Mouse (Mus musculus): ENCODE measurements at regions not wholly inside any gene's neighbourhood (a gene's known extent, or its start where the extent isn't known, plus 50 kb on each side); places are given as distances from the start of the nearest gene placed in this dataset.
"Not testable (repeated sequence)": the region's sequence is repeated elsewhere in the genome, so short reads cannot be mapped to it uniquely, and the experiment has no call there.

DNA sequence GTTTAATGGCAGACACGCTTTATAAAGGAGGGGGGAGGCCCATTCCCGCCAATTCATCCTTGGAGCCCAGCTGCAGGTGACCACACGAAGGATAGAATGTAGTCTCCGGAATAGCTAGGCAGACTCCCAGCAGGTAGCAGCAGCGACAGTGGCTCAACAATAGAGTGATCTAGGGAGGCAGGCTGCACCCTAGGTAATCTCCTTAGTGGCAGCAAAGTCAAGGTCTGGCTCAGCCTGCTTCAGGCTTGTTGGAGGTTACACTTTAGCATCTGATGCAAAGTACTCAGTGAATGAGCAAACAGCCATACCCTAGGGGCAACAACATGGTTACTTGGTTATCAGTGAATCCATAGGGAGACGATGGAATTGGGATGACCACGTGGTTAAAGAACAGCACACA, 131.7 kb upstream of the Ttc29 start:
- H3K4me3 ChIP-seq (ENCODE audit: low read depth, low read length); H3K36me3 ChIP-seq (ENCODE audit: control insufficient read depth, insufficient read depth, low read length); H3K9ac ChIP-seq (ENCODE audit: low read depth, low read length); H3K27ac ChIP-seq (ENCODE audit: low read depth, low read length); H3K9me3 ChIP-seq (replicated peaks; ENCODE audit: control insufficient read depth, low read length); H3K4me2 ChIP-seq; H3K4me1 ChIP-seq (ENCODE audit: control insufficient read depth, insufficient read depth, low read length); H3K27me3 ChIP-seq (ENCODE audit: control insufficient read depth, insufficient read depth, low read length); ATAC-seq (replicated peaks; ENCODE audit: insufficient number of reproducible peaks, low FRiP score, low TSS enrichment): not testable (repeated sequence)
- WGBS (ENCODE audit: insufficient replicate concordance): 58% methylated on average over 7 of the region's 7 CpGs

DNA sequence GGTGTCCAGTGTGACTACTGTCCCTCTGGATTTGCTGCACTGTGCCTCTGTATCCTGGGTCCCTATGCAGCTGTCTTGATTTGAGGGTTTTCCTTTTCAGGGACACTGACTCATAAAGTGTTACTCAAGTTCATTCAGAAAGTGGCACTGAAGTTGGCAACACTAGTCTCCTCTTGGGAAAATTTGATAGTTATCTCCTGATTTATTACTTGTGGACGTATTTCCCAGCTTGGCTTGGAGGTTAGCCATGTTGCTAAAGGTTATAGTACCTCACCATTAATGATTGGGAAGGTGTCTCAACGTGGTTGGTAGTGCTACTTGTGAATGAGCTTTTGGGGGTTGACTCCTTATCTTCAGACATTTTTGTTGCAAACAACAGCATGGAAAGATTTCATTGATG, 130.1 kb upstream of the Ttc29 start:
- Histone ChIP-seq H3K9ac (ENCODE audit: low read depth, low read length) (no peak overlapping the region), H3K9me3 (replicated peaks; ENCODE audit: control insufficient read depth, low read length) (no peaks in the 10 kb centered on the region), H3K4me2 (no peak overlapping the region), H3K27me3 (ENCODE audit: control insufficient read depth, insufficient read depth, low read length) (no peaks in the 10 kb centered on the region), H3K4me3 (ENCODE audit: low read depth, low read length) (no peak overlapping the region), H3K36me3 (ENCODE audit: control insufficient read depth, insufficient read depth, low read length) (no peaks in the 10 kb centered on the region), H3K27ac (ENCODE audit: low read depth, low read length) (no peak overlapping the region), H3K4me1 (ENCODE audit: control insufficient read depth, insufficient read depth, low read length) (no peaks in the 10 kb centered on the region)
- no peak for ATAC-seq (replicated peaks; ENCODE audit: insufficient number of reproducible peaks, low FRiP score, low TSS enrichment)
- 74% methylated on average over 2 of the region's 2 CpGs for WGBS (ENCODE audit: insufficient replicate concordance)

DNA sequence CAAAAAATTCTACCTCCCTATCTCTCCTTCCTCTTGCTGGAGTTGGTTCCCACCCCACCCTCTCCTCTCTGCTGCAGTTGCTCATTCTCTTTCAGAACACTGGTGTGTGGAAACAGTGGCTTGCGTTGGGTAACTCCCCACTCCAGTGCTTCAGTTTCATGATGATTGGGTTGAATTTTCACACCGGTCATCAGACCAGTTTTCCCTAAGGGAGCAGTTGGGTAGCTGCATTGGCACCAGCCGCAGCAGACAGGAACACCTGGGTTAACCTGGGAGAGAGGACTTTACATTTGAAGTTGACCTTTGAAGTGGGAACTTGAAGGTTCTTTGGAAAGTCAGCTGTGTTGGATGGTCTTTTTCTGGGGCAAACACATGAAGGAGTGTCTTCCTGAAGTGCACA, 126.7 kb upstream of the Ttc29 start:
- no peak overlapping the region for H3K27ac ChIP-seq (ENCODE audit: low read depth, low read length)
- H3K9ac ChIP-seq (ENCODE audit: low read depth, low read length): no peak overlapping the region
- no peaks in the 10 kb centered on the region for H3K9me3 ChIP-seq (replicated peaks; ENCODE audit: control insufficient read depth, low read length)
- no peak overlapping the region for H3K4me3 ChIP-seq (ENCODE audit: low read depth, low read length)
- no peaks in the 10 kb centered on the region for H3K36me3 ChIP-seq (ENCODE audit: control insufficient read depth, insufficient read depth, low read length)
- H3K27me3 ChIP-seq (ENCODE audit: control insufficient read depth, insufficient read depth, low read length): no peaks in the 10 kb centered on the region
- no peak for ATAC-seq (replicated peaks; ENCODE audit: insufficient number of reproducible peaks, low FRiP score, low TSS enrichment)
- H3K4me2 ChIP-seq: no peak overlapping the region
- H3K4me1 ChIP-seq (ENCODE audit: control insufficient read depth, insufficient read depth, low read length): 0 out of 2 replicates have a peak, but pooled peaks cover 3% of the 10 kb centered on the region
- WGBS (ENCODE audit: insufficient replicate concordance): 89% methylated on average over 3 of the region's 3 CpGs

DNA sequence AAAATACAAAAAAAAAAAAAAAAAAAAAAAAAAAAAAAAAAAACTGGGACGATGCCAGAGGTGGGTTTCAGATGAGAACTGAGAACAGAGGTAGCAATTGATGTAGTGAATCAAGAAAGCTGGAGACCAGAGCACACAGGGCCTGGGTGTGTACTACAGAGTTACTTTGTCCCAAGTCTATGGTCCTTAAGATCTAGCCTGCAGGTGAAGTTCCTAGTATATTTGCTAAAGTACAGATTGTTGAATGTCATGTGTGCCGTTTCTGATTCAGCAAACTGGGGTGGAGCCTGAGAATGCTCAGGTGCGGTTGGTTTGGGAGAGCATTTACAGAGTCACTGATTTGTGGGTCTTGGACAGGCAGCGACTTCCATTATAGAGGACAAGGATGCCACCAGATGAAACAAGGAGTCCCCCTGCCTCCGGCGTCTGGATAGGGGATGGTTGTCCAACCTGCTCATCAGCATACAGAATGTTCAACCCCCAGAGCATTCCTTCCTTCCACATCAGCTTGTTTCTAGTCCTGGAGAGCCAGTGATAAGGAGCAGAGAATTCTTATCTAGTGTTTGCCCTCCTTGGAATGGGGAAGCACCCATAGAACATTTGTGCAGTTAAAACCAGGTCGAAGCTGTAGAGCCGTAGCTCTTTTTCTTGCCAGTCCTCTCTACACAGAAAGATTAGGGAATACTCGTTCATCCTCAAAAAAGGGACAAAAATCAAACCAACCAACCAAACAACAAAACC, 122.5 kb upstream of the Ttc29 start:
- no peak for ATAC-seq (replicated peaks; ENCODE audit: insufficient number of reproducible peaks, low FRiP score, low TSS enrichment)
- 62% methylated on average over 9 of the region's 9 CpGs for WGBS (ENCODE audit: insufficient replicate concordance)

DNA sequence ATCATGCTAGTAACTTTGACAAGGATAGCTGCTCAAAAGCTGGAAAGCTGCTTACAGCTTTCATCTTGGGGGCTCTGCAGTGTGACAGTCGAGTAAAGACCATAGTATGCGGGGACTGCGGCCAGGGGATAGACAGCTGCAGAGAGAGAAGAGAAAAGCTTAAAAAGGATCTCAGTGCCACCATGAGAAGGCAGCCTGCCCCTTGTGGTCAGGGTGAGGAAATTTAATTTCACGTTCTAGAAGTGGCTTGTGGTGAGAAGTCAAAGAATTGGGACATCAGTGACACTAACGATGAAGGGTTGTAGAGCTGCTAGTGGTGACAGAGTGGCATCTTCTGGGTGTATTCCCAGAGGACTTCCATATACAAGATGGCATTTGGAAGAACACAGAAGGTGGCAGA, 116.7 kb upstream of the Ttc29 start:
- Histone ChIP-seq H3K9ac (ENCODE audit: low read depth, low read length) (no peak overlapping the region), H3K4me1 (ENCODE audit: control insufficient read depth, insufficient read depth, low read length) (no peaks in the 10 kb centered on the region), H3K4me2 (no peak overlapping the region), H3K27me3 (ENCODE audit: control insufficient read depth, insufficient read depth, low read length) (no peaks in the 10 kb centered on the region), H3K4me3 (ENCODE audit: low read depth, low read length) (no peak overlapping the region), H3K27ac (ENCODE audit: low read depth, low read length) (no peak overlapping the region), H3K9me3 (replicated peaks; ENCODE audit: control insufficient read depth, low read length) (no peaks in the 10 kb centered on the region), H3K36me3 (ENCODE audit: control insufficient read depth, insufficient read depth, low read length) (no peaks in the 10 kb centered on the region)
- WGBS (ENCODE audit: insufficient replicate concordance): 55% methylated on average over 5 of the region's 5 CpGs
- ATAC-seq (replicated peaks; ENCODE audit: insufficient number of reproducible peaks, low FRiP score, low TSS enrichment): no peak

More for the DNA sequence above, 122.5 kb upstream of the Ttc29 start:
- Histone ChIP-seq H3K9ac (ENCODE audit: low read depth, low read length) (no peak overlapping the region), H3K9me3 (replicated peaks; ENCODE audit: control insufficient read depth, low read length) (no peaks in the 10 kb centered on the region), H3K4me2 (no peak overlapping the region), H3K4me3 (ENCODE audit: low read depth, low read length) (no peak overlapping the region), H3K27me3 (ENCODE audit: control insufficient read depth, insufficient read depth, low read length) (no peaks in the 10 kb centered on the region), H3K36me3 (ENCODE audit: control insufficient read depth, insufficient read depth, low read length) (no peaks in the 10 kb centered on the region), H3K4me1 (ENCODE audit: control insufficient read depth, insufficient read depth, low read length) (0 out of 2 replicates have a peak, but pooled peaks cover 3% of the 10 kb centered on the region), H3K27ac (ENCODE audit: low read depth, low read length) (no peak overlapping the region)

DNA sequence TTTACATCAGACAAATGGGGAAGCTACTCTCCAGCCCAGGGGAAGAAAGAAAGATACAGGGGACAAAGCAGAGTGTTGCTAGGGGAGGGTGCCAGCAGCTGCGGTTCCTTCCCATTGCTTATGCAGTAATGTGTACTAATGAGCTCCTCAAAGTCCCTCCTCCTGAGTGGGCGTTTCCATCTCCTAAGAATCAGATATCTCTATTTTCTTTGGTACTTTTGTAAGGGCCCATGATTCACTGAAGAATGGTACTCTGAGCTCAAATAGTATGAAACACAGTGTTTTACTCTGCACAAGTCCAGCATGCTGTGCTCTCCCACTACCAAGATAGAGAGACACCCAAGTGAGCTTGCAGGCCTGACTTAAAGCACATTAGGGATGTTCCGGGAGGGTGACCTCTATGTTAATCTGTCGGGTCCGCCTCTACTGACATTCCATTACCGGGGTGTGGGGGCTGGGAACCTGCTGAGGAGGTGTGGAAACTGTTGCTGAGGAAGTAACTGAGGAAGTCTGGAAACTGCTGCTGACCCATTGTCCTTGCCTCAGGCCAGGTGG, 114.8 kb upstream of the Ttc29 start:
- no peaks in the 10 kb centered on the region for H3K36me3 ChIP-seq (ENCODE audit: control insufficient read depth, insufficient read depth, low read length)
- WGBS (ENCODE audit: insufficient replicate concordance): 30% methylated on average over 6 of the region's 6 CpGs
- H3K4me1 ChIP-seq (ENCODE audit: control insufficient read depth, insufficient read depth, low read length): no peaks in the 10 kb centered on the region
- H3K4me2 ChIP-seq: no peak overlapping the region
- no peak overlapping the region for H3K9ac ChIP-seq (ENCODE audit: low read depth, low read length)
- H3K27me3 ChIP-seq (ENCODE audit: control insufficient read depth, insufficient read depth, low read length): no peaks in the 10 kb centered on the region
- no peaks in the 10 kb centered on the region for H3K9me3 ChIP-seq (replicated peaks; ENCODE audit: control insufficient read depth, low read length)
- no peak overlapping the region for H3K27ac ChIP-seq (ENCODE audit: low read depth, low read length)
- H3K4me3 ChIP-seq (ENCODE audit: low read depth, low read length): no peak overlapping the region
- ATAC-seq (replicated peaks; ENCODE audit: insufficient number of reproducible peaks, low FRiP score, low TSS enrichment): no peak

DNA sequence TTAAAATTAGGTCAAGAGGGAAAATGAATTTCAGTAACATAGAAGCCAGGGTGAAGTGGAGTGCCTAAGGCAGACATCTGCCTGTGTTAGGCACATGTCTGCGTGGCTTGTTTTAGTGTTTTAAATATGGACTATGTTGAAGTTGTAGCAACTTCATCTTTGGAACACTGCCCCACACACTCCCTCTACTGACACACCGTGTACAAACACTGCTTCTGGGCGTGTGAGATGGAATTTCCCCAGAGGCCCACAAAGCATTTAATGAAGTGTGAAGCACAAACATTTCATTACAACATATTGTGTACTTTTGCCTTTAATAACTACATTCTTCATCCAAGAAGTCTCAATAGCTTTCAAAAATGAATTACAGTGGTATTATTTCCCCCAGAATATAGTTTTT, 114.0 kb upstream of the Ttc29 start:
- no peak for ATAC-seq (replicated peaks; ENCODE audit: insufficient number of reproducible peaks, low FRiP score, low TSS enrichment)
- 79% methylated on average over 3 of the region's 3 CpGs for WGBS (ENCODE audit: insufficient replicate concordance)

DNA sequence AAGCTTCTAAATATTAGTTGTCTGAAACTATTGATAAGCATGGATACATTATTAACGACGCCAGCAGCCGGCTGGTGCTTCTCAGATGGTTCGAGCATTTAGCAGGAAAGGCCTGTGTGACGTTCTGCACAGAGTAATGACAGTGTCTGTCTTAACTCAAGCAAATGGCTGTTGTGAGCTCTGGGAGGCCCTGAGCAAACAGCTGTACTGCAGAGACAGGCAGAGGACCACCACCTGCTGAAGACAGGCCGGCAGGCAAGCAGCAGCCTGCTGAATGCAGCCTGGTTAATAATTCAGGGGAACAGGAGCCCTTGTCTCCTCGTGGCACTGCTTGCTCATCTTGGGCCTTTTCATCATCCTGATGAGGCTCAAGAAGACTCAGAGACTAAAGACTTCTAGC, 105.8 kb upstream of the Ttc29 start:
- Histone ChIP-seq H3K4me1 (ENCODE audit: control insufficient read depth, insufficient read depth, low read length) (no peaks in the 10 kb centered on the region), H3K4me3 (ENCODE audit: low read depth, low read length) (no peak overlapping the region), H3K36me3 (ENCODE audit: control insufficient read depth, insufficient read depth, low read length) (no peaks in the 10 kb centered on the region), H3K4me2 (no peak overlapping the region), H3K27ac (ENCODE audit: low read depth, low read length) (no peak overlapping the region), H3K9me3 (replicated peaks; ENCODE audit: control insufficient read depth, low read length) (no peaks in the 10 kb centered on the region), H3K9ac (ENCODE audit: low read depth, low read length) (no peak overlapping the region), H3K27me3 (ENCODE audit: control insufficient read depth, insufficient read depth, low read length) (no peaks in the 10 kb centered on the region)
- no peak for ATAC-seq (replicated peaks; ENCODE audit: insufficient number of reproducible peaks, low FRiP score, low TSS enrichment)
- 53% methylated on average over 7 of the region's 7 CpGs for WGBS (ENCODE audit: insufficient replicate concordance)

More for the DNA sequence above, 114.0 kb upstream of the Ttc29 start:
- Histone ChIP-seq H3K9me3 (replicated peaks; ENCODE audit: control insufficient read depth, low read length) (no peaks in the 10 kb centered on the region), H3K36me3 (ENCODE audit: control insufficient read depth, insufficient read depth, low read length) (no peaks in the 10 kb centered on the region), H3K9ac (ENCODE audit: low read depth, low read length) (no peak overlapping the region), H3K27ac (ENCODE audit: low read depth, low read length) (no peak overlapping the region), H3K27me3 (ENCODE audit: control insufficient read depth, insufficient read depth, low read length) (no peaks in the 10 kb centered on the region), H3K4me1 (ENCODE audit: control insufficient read depth, insufficient read depth, low read length) (no peaks in the 10 kb centered on the region), H3K4me2 (no peak overlapping the region), H3K4me3 (ENCODE audit: low read depth, low read length) (no peak overlapping the region)

Measured in heart, embryonic 11.5 days (tissue).